Mouse (Mus musculus) ES-Bruce4 (cell line): ENCODE measurements around the gene Cldn20.

Experiments used
- EP300 ChIP-seq: IDR thresholded peaks from 2 replicates; pipeline ENCODE4 v1.6.1; 2011; ENCODE audit warnings: low read depth, low read length; ENCODE audit not compliant: insufficient read depth
- POLR2A ChIP-seq: IDR thresholded peaks from one replicate; pipeline ENCODE4 v1.8.1; 2011; ENCODE audit warnings: low read length; ENCODE audit not compliant: insufficient read depth

GRCm38 (mm10) chr17:3557331-3558311 lies 25.3 kb downstream of the Cldn20 start, which contains the start of gene Tfb1m:
- TF ChIP-seq POLR2A = peak; percentile 30
- TF ChIP-seq EP300 = no peak
